Mouse (Mus musculus) CD4-positive, CD25-positive, alpha-beta regulatory T cell, adult 4 months (primary cell): ENCODE data around the gene Mkrn1. TPM values are rescaled to one million over a fixed set of nuclear protein-coding genes. Genes with fewer than 3 reads are reported as not detected.
"Not testable (repeated sequence)": the region's sequence is repeated elsewhere in the genome, so short reads cannot be mapped to it uniquely, and the experiment has no call there.

ENCODE experiments used
- ATAC-seq: one replicate; pipeline ENCODE4 v1.8.0; 2017
- polyA plus RNA-seq, 2 experiments: library from polyadenylated mRNA; unstranded; fragments of 100-300 nt; shearing (Covaris generic); gene quantifications; one replicate each; pipeline ENCODE4 v1.2.1; 2017

Gene Mkrn1
- polyA plus RNA-seq, 2 experiments from 2014 or later, result 49.7 to 52.2 TPM

DNA sequence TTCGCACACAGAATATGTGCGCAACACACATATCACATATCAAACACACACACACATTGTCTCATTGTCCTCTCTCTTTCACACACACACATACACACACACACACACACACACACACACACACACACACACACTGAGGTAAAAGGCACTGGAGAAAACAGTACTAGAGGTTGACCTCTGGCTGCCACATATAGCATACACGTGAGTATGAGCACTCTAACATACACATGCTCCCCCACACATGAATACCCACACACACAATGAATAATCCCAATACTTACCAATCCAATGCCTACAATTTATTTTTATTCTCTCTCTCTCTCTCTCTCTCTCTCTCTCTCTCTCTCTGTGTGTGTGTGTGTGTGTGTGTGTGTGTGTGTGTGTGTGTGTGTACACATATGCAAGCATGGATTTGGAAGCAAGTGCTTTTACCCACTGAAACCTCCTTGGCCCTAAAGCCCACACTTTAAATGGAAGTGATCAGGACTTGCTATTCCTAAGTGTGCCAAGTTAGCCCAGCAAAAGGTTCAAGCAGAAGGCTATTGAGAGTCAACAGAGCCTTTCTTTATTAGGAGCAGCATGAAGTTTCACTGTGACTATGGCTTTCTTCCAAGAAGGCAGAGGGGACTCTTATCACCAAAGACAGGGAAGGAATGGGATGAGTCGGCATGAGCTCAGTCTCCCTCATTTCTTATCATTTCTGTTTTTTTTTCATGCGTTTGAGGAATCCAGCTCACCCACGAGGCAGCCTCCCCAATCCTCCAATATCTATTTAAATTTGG lies 8.9 kb upstream of the Mkrn1 start:
- no peak for ATAC-seq

DNA sequence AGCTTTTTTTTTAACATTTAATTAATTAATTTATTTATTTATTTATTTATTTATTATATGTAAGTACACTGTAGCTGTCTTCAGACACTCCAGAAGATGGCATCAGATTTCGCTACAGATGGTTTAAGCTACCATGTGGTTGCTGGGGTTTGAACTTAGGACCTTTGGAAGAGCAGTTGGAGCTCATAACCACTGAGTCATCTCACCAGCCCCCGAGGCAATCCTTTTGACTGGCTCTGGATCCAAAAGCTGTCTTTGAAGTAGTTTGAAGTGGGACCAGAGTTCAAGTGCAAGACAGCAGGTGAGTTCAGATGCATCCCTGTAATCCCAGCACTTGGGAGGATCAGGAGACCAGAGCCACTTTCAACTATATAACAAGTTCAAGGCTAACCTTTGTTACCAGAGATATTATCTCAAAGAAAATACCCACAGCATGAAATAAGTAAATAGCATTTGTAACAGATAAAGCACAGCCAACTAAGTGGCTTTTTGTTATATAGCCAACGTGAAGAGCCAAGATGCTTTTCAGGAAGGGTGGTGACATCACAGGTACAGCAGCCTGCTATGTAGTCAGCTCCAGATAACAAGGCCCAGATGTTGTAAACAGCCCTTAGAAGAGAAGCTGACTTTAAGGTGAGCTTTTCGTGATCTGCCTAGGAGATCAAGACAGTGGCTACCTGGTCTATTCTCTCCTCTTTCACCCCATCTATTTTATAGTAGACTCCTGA lies 7.2 kb upstream of the Mkrn1 start:
- ATAC-seq, result no peak

DNA sequence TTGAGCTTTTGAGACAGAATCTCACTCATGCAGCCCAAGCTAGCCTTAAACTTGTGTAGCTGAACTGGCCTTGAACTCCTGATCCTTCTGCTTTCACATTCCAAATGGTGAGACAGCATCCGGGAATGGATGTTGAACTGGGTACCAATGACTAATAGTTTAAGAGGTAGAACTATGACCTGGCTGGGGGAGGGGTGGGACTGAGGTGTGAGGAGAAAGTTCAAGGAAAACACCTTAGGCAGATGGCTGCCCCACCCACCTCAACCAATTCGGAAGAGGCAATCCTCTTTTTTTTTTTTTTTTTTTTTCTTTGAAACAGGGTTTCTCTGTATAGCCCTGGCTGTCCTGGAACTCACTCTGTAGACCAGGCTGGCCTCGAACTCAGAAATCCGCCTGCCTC lies 6.5 kb upstream of the Mkrn1 start:
- no peak for ATAC-seq

DNA sequence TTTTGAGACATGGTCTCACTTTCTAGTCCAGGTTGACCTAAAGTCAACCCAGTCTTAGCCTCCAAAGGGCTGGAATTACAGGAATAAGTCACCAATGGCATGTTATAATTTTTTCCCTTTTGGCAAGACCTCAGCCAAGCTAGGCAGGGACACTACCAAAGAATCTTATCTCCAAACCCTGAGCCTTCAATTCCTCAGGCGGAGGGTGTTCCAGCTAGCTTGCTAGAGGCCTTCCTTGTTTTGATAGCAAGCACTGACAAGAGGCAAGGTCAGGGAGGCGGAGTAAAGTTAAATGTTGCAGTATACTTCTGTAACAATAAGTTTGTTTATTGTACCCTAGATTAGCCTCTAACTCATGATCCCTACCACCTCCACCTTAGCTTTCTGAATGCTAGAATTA lies 4.9 kb upstream of the Mkrn1 start:
- ATAC-seq, result no peak

DNA sequence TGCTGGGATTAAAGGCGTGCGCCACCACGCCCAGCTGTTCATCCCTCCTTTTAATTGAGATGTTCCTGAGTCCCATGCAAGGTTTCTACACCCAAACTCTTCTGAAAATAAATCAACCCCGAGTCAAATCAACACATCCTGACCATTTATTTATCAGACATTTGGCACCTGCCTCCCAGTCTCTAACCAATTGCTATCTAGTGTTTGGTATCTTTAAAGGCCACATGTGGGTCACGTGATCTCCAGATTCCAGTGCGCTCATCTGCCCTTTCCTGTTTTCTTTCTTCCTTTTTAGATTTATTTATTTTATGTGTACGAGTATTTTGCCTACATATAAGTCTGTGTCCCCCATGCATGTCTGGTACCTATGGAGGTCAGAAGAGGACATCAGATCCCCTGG lies 3.4 kb upstream of the Mkrn1 start:
- no peak for ATAC-seq

DNA sequence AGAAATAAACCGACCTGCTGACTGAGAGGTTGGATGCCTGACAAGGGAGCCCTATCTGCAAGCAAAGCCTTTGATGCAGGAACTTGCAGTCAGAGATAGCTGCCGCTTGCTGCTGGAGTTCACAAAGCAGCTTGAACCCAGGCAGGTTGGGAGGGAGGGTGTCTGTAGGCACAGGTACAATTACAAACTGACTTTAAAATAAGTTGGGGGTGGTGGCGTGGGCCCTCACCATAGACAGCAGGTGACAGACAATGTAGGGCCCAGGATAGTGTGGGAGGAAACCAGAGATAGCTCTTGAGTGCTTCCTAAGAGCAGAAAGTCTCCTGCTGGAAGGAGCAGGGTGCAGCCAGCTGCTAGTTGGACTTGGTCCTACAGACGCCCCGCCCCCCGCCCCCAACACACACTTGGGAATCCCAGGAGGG lies 2.9 kb upstream of the Mkrn1 start:
- no peak for ATAC-seq

DNA sequence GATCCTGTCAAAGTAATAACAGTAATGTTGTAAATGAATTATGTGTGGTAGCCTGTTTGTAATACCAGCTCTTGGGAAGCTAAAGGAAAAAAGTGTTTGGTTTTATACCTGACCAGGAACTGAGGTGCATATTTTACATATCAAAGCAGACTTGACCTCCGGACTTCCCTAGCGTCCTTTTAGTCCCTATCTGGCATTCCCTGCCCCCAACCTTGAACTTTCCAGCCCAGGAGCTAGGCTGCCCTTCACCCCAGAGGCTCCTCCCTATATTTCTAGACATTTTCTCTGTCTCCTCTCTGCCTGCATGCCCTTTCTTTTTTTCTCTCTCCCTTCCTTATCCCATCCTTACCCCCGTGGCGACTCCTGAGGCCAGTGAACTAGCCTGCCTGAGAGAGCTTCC lies 605 bp upstream of the Mkrn1 start:
- no peak for ATAC-seq

DNA sequence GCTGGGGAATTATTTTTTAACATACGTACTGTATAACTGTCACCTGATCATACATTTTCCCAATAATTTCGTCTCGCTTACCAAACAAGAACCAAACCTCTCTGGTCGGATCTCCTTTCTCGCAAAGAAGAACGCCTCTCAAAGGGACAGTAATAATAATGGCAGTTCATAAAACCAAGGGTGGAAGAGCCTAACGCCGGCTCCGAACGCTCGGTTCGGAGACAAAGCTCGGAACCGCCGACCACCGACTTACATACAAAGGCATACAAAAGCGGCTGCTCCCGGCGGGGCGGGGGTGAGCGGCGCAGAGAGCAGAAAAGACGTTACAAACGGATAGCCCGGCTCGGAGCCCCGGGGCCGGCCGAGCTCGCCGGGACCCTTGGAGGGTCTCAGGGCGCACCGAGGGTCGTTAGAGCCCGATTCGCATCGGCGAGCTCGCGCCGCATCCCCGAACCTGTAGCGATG lies 844 bp downstream of the Mkrn1 start:
- ATAC-seq, result peak; percentile 11

DNA sequence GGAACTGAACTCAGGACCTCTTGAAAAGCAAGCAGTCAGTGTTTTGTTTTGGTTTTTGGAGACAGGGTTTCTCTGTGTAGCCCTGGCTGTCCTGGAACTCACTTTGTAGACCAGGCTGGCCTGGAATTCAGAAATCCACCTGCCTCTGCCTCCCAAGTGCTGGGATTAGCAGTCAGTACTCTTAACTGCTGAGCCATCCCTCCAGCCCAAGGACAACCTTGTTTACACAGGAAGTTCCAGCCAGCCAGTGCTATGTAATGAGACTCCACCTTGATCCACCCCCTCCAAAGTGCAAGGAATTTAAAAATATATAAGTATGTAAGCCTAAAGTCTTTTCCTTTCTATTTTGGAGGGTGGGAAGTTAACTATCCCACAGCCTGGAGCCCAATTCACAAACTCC lies 3.6 kb downstream of the Mkrn1 start:
- ATAC-seq, result not testable (repeated sequence)

DNA sequence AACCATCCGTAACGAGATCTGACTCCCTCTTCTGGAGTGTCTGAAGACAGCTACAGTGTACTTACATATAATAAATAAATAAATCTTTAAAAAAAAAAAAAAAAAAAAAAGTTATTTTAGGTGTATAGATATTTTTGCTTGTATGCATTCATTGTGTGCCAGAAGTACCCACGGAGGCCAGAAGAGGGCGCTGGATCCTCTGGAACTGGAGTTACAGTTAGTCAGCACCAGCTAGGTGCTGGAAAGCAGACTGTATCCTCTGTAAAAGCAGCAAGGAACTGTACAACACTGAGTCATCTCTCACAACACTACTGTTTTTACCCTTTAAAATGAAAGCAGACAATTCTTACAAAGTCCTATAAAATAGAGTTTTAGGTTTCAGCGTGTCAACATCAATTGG lies 4.5 kb downstream of the Mkrn1 start:
- peak; percentile 35 for ATAC-seq

DNA sequence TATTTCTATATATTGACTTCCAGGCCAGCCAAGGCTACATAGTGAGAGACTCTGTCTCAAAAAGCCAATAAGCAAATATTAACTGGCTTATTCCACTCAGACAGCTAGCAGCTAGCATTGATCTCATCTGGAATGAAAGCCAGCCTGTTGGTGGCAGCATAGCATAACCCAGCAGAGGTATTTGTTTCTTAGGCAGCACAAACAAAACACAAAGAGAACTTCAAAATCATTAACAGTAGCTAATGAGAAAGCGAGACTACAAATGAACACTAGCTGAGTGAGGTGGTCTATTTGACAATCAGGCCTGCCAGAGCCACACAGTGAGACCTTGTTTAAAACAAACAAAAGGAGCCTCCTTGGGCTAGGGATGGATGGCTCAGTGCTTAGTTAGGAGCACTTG lies 6.2 kb downstream of the Mkrn1 start:
- no peak for ATAC-seq

DNA sequence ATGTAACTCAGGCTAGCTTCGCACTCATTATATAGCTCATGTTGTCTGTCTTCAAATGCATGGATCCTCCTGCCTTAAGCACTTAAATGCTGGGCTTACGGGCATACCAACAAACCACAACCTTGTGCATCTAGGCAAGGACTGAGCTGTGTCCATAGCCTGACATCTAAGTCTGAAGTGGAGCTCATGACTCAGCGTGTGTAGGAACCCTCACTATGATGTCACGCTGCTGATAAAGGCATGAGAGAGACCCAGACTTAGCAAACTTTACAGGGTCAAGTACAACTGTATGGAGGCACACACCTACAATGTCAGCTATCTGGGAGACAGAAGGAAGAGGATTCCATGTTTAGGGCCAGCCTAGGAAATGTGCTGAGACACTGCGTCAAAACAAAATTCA lies 13.8 kb downstream of the Mkrn1 start:
- ATAC-seq, result no peak

DNA sequence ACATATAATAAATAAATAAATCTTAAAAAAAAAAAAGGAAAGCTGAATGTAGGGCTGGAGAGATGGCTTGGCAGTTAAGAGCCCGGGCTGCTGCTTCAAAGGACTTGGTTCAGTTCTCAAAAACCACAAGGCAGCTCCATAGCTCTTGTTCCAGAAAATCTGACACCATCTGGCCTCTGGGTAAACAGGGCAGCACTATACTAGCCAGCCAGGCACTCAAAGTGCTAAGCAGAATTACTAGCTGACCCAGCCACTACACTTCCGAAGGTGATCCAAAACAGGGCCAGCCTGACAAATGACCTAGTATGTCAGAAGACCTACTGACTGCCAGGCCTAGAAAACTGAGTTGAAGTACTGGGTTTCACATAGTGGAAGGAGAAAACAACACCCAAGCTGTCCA lies 17.1 kb downstream of the Mkrn1 start:
- no peak for ATAC-seq

DNA sequence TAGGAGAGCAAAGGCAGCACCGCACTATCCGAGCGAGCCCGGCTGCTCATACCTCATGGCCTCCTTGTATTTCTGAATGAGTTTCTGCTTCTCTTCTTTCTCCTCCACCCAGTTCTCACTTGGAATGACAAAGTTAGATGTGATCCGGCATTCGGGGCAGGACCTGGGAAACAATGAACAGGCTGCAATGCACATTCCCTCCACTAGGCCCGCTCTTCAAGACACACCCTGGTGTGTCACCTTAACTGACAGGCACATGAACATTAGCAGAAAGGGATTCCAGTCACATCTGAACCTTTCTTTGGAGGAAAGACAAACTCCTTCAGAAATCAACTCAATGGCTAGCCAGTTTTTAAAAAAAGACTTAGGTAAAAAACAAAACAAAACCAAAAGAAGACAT lies 19.9 kb downstream of the Mkrn1 start:
- peak; percentile 43 for ATAC-seq

DNA sequence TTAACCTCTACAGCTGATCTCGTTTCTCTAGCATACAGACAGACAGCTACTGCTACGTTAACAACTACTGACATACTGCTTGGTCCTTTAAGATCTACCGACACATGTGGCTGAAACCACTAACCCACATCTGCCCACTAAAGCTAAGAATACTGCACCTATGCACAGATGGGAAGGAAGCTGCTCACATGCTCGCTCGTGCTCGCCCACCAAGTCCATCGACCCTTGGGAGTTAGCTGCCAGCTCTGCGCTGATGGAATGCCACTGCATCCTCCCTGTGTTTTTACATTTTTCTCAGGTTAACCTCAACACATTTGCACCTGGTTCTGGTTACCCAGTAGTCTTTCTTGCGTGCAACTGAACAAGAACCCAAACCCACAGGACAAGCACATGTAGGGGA lies 21.9 kb downstream of the Mkrn1 start:
- ATAC-seq, result no peak

DNA sequence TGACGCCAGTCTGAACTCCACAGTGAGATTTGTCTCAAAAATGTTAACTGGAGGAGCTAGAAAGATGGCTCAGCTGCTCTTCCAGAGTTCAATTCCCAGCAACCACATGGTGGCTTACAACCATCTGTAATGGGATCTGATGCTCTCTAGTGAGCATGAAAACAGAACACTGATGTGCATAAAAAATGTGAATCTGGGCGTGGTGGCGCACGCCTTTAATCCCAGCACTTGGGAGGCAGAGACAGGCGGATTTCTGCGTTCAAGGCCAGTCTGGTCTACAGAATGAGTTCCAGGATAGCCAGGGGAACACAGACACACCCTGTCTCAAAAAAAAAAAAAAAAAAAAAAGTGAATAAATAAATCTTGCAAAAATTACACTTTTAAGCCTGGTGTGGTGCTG lies 23.2 kb downstream of the Mkrn1 start:
- ATAC-seq, result no peak

DNA sequence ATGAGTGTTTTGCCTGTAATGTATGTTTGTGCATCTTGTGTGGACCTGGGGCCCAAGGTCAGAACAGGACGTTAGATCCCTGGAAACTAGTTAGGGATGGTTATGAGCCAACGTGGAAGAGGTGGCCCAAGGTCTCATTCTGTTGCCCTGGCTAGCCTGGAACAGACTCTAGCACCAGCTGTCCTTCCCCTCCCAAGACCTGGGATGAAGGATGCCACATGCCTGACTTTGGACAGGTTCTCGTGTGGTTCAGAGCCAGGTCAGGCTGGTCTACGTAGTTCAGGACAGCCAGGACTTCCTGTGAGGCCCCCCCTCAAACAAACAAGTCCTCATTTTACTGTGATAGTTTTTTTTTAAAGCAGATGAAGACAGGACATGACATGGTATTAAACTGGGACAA lies 24.3 kb downstream of the Mkrn1 start:
- no peak for ATAC-seq

DNA sequence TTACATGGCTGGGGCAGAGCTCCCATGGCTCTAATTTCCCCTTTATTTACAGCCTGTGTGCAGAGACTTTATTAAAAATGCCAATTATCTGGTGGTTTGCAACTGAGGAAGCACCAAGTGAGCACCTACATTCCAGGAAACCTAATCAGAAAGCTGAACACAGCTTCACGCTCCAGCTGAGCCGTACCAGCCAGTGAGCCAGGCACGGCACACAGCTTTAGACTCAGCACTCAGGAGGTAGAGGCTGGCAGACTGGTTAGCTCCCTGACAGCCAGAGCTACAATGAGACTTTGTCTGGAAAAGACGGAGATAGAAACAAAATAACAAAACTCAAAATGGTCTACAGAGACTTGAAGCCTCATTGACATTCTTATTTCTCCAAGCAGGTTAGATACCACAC lies 24.8 kb downstream of the Mkrn1 start:
- no peak for ATAC-seq

DNA sequence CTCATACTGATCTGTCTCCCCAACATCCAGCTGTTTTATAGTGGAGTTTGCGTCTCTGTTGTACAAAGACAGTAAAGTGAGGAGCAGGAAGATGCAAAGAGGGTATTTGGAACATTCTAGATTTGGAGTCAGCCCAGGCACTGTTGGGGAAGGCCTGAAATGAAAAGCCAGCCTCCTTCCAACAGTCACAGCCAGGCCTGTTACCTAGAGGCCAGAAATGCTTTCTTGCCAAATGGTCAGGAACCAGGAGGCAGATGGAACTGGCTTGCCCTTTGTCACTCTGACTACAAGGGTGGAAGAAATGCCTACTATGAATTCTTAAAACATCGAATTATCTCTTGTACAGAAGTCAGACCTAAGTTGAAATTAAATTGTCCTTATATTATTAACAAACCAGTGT lies 30.3 kb downstream of the Mkrn1 start:
- no peak for ATAC-seq

DNA sequence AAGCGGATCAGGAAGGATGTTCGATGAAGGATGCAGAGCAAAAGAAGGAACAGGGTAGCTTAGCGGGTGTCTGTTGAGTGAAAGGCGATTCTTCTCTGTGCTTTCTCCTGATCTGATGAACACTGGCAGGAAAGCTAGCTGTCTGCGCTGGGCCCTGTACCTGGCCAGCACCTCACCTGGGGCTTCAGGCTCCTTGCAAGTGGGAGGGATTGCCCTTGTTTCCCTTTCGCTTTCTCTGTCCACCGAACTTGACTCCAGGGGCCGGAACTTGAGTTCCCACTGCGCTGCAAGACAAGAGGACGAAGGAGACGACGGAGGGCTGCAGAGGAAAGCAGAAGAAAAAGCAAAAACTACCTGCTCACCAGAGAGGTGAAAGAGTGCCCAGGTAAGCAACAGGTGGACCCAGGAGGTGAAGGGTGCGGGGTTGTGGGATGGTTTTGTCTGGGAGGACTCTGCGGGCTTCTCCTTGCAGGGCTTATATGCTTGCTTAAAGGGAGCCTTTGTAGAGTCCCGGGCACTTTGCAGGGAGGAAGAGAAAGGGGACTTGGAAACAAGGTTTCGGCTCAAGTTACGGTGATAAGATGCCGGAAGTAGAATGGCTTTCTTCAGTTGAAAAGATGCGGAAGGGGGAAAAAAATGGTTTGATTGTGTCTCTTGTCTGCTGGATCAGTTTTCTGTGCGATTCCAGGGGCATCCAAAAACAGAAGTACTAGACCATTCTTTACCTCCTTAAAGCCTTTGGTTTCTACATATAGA lies 39.0 kb downstream of the Mkrn1 start, which contains the start of gene Rab19:
Gene Rab19, plus strand, starts transcription at position 51 of the 756 bp plus-strand sequence.
- peak; percentile 24 for ATAC-seq

DNA sequence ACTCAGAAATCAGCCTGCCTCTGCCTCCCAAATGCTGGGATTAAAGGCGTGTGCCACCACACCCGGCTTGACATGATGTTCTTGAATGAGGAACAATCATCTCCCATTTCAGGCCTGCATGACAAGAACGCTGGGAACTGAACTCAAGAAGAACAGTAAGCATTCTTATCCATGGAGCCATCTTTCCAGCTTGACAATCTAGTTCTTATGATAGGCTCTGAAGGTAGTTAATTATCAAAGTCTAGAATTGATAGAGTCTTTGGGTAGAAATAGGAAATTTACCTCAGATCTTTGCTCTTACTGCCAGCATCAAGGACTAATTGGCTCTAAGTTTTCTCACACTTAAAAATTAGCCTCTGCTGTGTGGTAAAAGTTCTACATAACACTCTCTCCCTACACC lies 40.0 kb downstream of the Mkrn1 start:
- ATAC-seq, result no peak

DNA sequence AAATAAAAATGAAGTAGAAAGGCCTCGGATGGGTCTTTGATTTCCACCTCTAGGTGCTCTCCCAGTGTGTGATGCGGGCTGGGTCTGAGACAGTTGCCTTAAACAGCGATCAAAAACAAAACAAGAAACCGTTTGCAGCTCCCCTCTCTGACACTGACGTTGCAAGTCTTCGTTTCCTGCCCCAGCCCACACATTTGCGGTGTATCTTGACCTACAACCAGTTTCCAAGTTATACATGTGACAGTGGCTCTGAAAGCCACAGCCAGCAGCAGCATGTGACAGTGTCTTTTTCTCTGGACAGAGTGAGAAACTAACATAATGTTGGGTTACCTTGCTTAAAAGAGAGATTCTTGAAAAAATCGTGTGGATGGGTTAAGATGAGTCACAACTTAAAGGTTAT lies 40.5 kb downstream of the Mkrn1 start:
- ATAC-seq, result peak; percentile 61

DNA sequence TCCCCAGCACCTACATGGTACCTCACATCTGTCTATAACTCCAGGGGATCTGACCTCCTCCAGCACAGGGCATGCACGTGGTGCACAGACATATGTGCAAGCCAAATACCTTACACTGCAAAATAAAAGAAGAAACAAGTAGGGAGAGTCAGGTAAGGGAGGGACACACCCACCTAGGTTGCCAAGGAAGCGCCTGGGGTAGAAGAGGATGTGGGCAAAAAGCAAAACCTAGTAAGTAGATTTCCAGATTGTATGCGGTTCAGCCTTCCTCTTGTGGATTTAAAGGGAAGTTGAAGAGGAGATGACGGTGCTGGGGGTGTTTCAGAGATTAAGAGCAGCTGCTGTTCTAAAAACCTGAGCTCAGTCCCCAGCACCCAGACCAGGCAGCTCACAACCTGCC lies 41.0 kb downstream of the Mkrn1 start:
- peak; percentile 77 for ATAC-seq
